Mouse (Mus musculus): ENCODE results near the gene Skp2. TPM values are rescaled to one million over a fixed set of nuclear protein-coding genes. Genes with fewer than 3 reads are reported as not detected.

Gene Skp2
- polyA plus RNA-seq, 2 experiments = 9.8 to 23.2 TPM

GRCm38 (mm10) chr15:9177038-9177437 is 21.8 kb upstream of the Skp2 start:
- Histone ChIP-seq H3K27ac (no peak overlapping the region), H3K9me3 (ENCODE audit: control insufficient read depth, low read length) (no peaks in the 10 kb centered on the region), H3K36me3 (replicated peaks; ENCODE audit: control insufficient read depth, insufficient read depth, low read depth) (peaks cover 4% of the 10 kb centered on the region), H3K9ac (replicated peaks) (no peak overlapping the region), H3K27me3 (ENCODE audit: control insufficient read depth, insufficient read depth, low read length) (no peaks in the 10 kb centered on the region), H3K4me2 (ENCODE audit: low read depth) (no peak overlapping the region), H3K4me3 (ENCODE audit: insufficient read depth in 1 of 2, low read depth in 2 of 2, low read length in 2 of 2) (no peak overlapping the region), H3K4me1 (replicated peaks; ENCODE audit: control insufficient read depth in 2 of 2, insufficient read depth in 2 of 2, low read length in 1 of 2) (no peaks in the 10 kb centered on the region)
- ATAC-seq (ENCODE audit: insufficient read depth) (no peak), DNase-seq (ENCODE audit: low read depth in 3 of 3, low spot score in 3 of 3) (no peak)
- WGBS (ENCODE audit: insufficient replicate concordance) = 36% methylated on average over 3 of the region's 3 CpGs
- TF ChIP-seq CTCF (IDR thresholded peaks at IDR 0.05; ENCODE audit: low read depth) (no peak), EP300 (IDR thresholded peaks at IDR 0.05; ENCODE audit: low read depth) (no peak)

GRCm38 (mm10) chr15:9164125-9164524 is 8.9 kb upstream of the Skp2 start:
- Histone ChIP-seq H3K4me1 (replicated peaks; ENCODE audit: control insufficient read depth in 2 of 2, insufficient read depth in 2 of 2, low read length in 1 of 2) (no peaks in the 10 kb centered on the region; a peak in 1 of 4 replicates), H3K27ac (no peak overlapping the region), H3K9ac (replicated peaks) (no peak overlapping the region), H3K4me3 (ENCODE audit: insufficient read depth in 1 of 2, low read depth in 2 of 2, low read length in 2 of 2) (no peak overlapping the region), H3K9me3 (ENCODE audit: control insufficient read depth, low read length) (no peaks in the 10 kb centered on the region), H3K4me2 (ENCODE audit: low read depth) (no peak overlapping the region), H3K27me3 (ENCODE audit: control insufficient read depth, insufficient read depth, low read length) (no peaks in the 10 kb centered on the region), H3K36me3 (replicated peaks; ENCODE audit: control insufficient read depth, insufficient read depth, low read depth) (no peaks in the 10 kb centered on the region; the same call in none of the 2 replicates)
- DNase-seq (ENCODE audit: low read depth in 3 of 3, low spot score in 3 of 3) = no peak
- no peak for TF ChIP-seq CTCF (IDR thresholded peaks at IDR 0.05; ENCODE audit: low read depth)
- no peak for TF ChIP-seq EP300 (IDR thresholded peaks at IDR 0.05; ENCODE audit: low read depth)
- WGBS (ENCODE audit: insufficient replicate concordance) = 75% methylated on average over 6 of the region's 6 CpGs
- no peak for ATAC-seq (ENCODE audit: insufficient read depth)

GRCm38 (mm10) chr15:9162557-9163070 is 7.4 kb upstream of the Skp2 start:
- H3K36me3 ChIP-seq (replicated peaks; ENCODE audit: control insufficient read depth, insufficient read depth, low read depth) = no peaks in the 10 kb centered on the region; the same call in none of the 2 replicates
- H3K4me2 ChIP-seq (ENCODE audit: low read depth) = no peak overlapping the region
- H3K4me3 ChIP-seq (ENCODE audit: insufficient read depth in 1 of 2, low read depth in 2 of 2, low read length in 2 of 2) = no peak overlapping the region
- DNase-seq (ENCODE audit: low read depth in 3 of 3, low spot score in 3 of 3) (no peak), ATAC-seq (ENCODE audit: insufficient read depth) (no peak)
- no peak overlapping the region for H3K9ac ChIP-seq (replicated peaks)
- no peak for TF ChIP-seq EP300 (IDR thresholded peaks at IDR 0.05; ENCODE audit: low read depth)
- no peak for TF ChIP-seq CTCF (IDR thresholded peaks at IDR 0.05; ENCODE audit: low read depth)
- H3K27ac ChIP-seq = no peak overlapping the region
- H3K4me1 ChIP-seq (replicated peaks; ENCODE audit: control insufficient read depth in 2 of 2, insufficient read depth in 2 of 2, low read length in 1 of 2) = no peaks in the 10 kb centered on the region; a peak in 1 of 4 replicates
- 72% methylated on average over 4 of the region's 4 CpGs for WGBS (ENCODE audit: insufficient replicate concordance)
- no peaks in the 10 kb centered on the region for H3K9me3 ChIP-seq (ENCODE audit: control insufficient read depth, low read length)
- H3K27me3 ChIP-seq (ENCODE audit: control insufficient read depth, insufficient read depth, low read length) = no peaks in the 10 kb centered on the region

- TF ChIP-seq CTCF (IDR thresholded peaks at IDR 0.05; ENCODE audit: low read depth) = no peak
- no peak for TF ChIP-seq EP300 (IDR thresholded peaks at IDR 0.05; ENCODE audit: low read depth)
- peaks cover 21% of the 10 kb centered on the region for H3K36me3 ChIP-seq (replicated peaks; ENCODE audit: control insufficient read depth, insufficient read depth, low read depth)
- ATAC-seq (ENCODE audit: insufficient read depth) (peak; percentile 74), DNase-seq (ENCODE audit: low read depth in 3 of 3, low spot score in 3 of 3) (peak in 2 of 3 experiments; percentile 34 to 44)
- peak overlapping the region; percentile 80 to 99 for H3K4me3 ChIP-seq (ENCODE audit: insufficient read depth in 1 of 2, low read depth in 2 of 2, low read length in 2 of 2)
- H3K9ac ChIP-seq (replicated peaks) = peak overlapping the region; percentile 90
- no peaks in the 10 kb centered on the region for H3K27me3 ChIP-seq (ENCODE audit: control insufficient read depth, insufficient read depth, low read length)
- under 1% methylated on average over 34 of the region's 37 CpGs for WGBS (ENCODE audit: insufficient replicate concordance)
- H3K27ac ChIP-seq = peak overlapping the region; percentile 47
- peaks cover 10 to 19% of the 10 kb centered on the region in 2 experiments for H3K4me1 ChIP-seq (replicated peaks; ENCODE audit: control insufficient read depth in 2 of 2, insufficient read depth in 2 of 2, low read length in 1 of 2)
- H3K9me3 ChIP-seq (ENCODE audit: control insufficient read depth, low read length) = no peaks in the 10 kb centered on the region
- peak overlapping the region; percentile 89 for H3K4me2 ChIP-seq (ENCODE audit: low read depth)
These were observed 14.5 kb downstream of the Skp2 start for GRCm38 (mm10) chr15:9140684-9141171.

GRCm38 (mm10) chr15:9140252-9140680 is 15.0 kb downstream of the Skp2 start, which contains the start of gene Lmbrd2:
TSS of gene Lmbrd2 (plus strand) at chr15:9140550.
- peak; percentile 99 for ATAC-seq (ENCODE audit: insufficient read depth)
- TF ChIP-seq EP300 (IDR thresholded peaks at IDR 0.05; ENCODE audit: low read depth) (no peak), CTCF (IDR thresholded peaks at IDR 0.05; ENCODE audit: low read depth) (peak; percentile 14; the same call in 1 of the 2 replicates)
- Histone ChIP-seq H3K9ac (replicated peaks) (peak within 1 kb of the TSS; percentile 90), H3K9me3 (ENCODE audit: control insufficient read depth, low read length) (no peaks in the 10 kb centered on the region), H3K4me3 (ENCODE audit: insufficient read depth in 1 of 2, low read depth in 2 of 2, low read length in 2 of 2) (peak within 1 kb of the TSS; percentile 80 to 99), H3K36me3 (replicated peaks; ENCODE audit: control insufficient read depth, insufficient read depth, low read depth) (peaks cover 21% of the 10 kb centered on the region), H3K27ac (peak within 1 kb of the TSS; percentile 47), H3K4me2 (ENCODE audit: low read depth) (peak within 1 kb of the TSS; percentile 94), H3K27me3 (ENCODE audit: control insufficient read depth, insufficient read depth, low read length) (no peaks in the 10 kb centered on the region), H3K4me1 (replicated peaks; ENCODE audit: control insufficient read depth in 2 of 2, insufficient read depth in 2 of 2, low read length in 1 of 2) (peaks cover 10 to 20% of the 10 kb centered on the region in 2 experiments)
- peak; percentile 96 to 98 (median 98) for DNase-seq (ENCODE audit: low read depth in 3 of 3, low spot score in 3 of 3)
- WGBS (ENCODE audit: insufficient replicate concordance) = under 1% methylated on average over 34 of the region's 34 CpGs

Data from liver, embryonic 14.5 days (tissue).